Mouse (Mus musculus) embryonic facial prominence, embryonic 15.5 days (tissue): ENCODE measurements at regions not wholly inside any gene's neighbourhood (a gene's known extent, or its start where the extent isn't known, plus 50 kb on each side); places are given as distances from the start of the nearest gene placed in this dataset.
A peak's percentile ranks its signal among the peaks of the same experiment; 100 is the strongest.

ENCODE experiments used
- ATAC-seq: fragments of 200-750 bp; cut with Nextera tagmentation; 2 replicates; pipeline ENCODE4 v1.8.0; 2017; ENCODE audit warnings: low read depth, moderate TSS enrichment; ENCODE audit not compliant: insufficient number of reproducible peaks, low FRiP score, low TSS enrichment
- H3K27ac ChIP-seq: fragments of 300-500 bp; sonication (generic); replicated peaks from 2 replicates; pipeline ENCODE4 v1.5.1; 2015; ENCODE audit warnings: mild to moderate bottlenecking, inconsistent platforms
- H3K27me3 ChIP-seq: fragments of 300-500 bp; sonication (generic); 2 replicates; pipeline ENCODE4 v1.6.1; 2015; ENCODE audit warnings: inconsistent platforms
- H3K36me3 ChIP-seq: fragments of 300-500 bp; sonication (generic); 2 replicates; pipeline ENCODE4 v1.6.1; 2015; ENCODE audit warnings: mild to moderate bottlenecking, inconsistent platforms
- H3K4me1 ChIP-seq: fragments of 300-500 bp; sonication (generic); 2 replicates; pipeline ENCODE4 v1.6.1; 2015; ENCODE audit warnings: inconsistent platforms
- H3K4me2 ChIP-seq: fragments of 300-500 bp; sonication (generic); replicated peaks from 2 replicates; pipeline ENCODE4 v1.6.1; 2015; ENCODE audit warnings: mild to moderate bottlenecking, inconsistent platforms
- H3K4me3 ChIP-seq: fragments of 300-500 bp; sonication (generic); replicated peaks from 2 replicates; pipeline ENCODE4 v1.5.1; 2015; ENCODE audit warnings: mild to moderate bottlenecking, inconsistent platforms
- H3K9ac ChIP-seq: fragments of 300-500 bp; sonication (generic); 2 replicates; pipeline ENCODE4 v1.6.1; 2015; ENCODE audit warnings: inconsistent platforms
- H3K9me3 ChIP-seq: fragments of 300-500 bp; sonication (generic); replicated peaks from 2 replicates; pipeline ENCODE4 v1.6.1; 2016; ENCODE audit warnings: inconsistent platforms
- WGBS: fragments of 180-500 bp; shearing (Covaris S2); methylation state at CpG from one replicate; pipeline ENCODE4 v1.1.7; 2015; 5-methylcytosine and 5-hydroxymethylcytosine counted together

- no peak for ATAC-seq
- Histone ChIP-seq H3K36me3 (no peaks in the 10 kb centered on the region), H3K9ac (no peak overlapping the region), H3K4me1 (no peaks in the 10 kb centered on the region), H3K9me3 (no peaks in the 10 kb centered on the region), H3K4me3 (no peak overlapping the region), H3K27me3 (no peaks in the 10 kb centered on the region), H3K27ac (no peak overlapping the region), H3K4me2 (no peak overlapping the region)
- 69% methylated on average over 6 of the region's 6 CpGs for WGBS
Observed at GRCm38 (mm10) chr11:111766371-111767011, 700.5 kb downstream of the Kcnj2 start.

- H3K4me1 ChIP-seq = no peaks in the 10 kb centered on the region
- H3K27ac ChIP-seq = no peak overlapping the region
- no peaks in the 10 kb centered on the region for H3K27me3 ChIP-seq
- no peak overlapping the region for H3K4me3 ChIP-seq
- no peaks in the 10 kb centered on the region for H3K36me3 ChIP-seq
- H3K9ac ChIP-seq = no peak overlapping the region
- 80% methylated on average over 1 of the region's 1 CpGs for WGBS
- H3K4me2 ChIP-seq = no peak overlapping the region
- ATAC-seq = no peak
- no peaks in the 10 kb centered on the region for H3K9me3 ChIP-seq
Observed at GRCm38 (mm10) chr11:111767012-111767392, 701.0 kb downstream of the Kcnj2 start.

GRCm38 (mm10) chr11:111774108-111774679, 708.2 kb downstream of the Kcnj2 start:
- Histone ChIP-seq H3K9ac (no peak overlapping the region), H3K36me3 (no peaks in the 10 kb centered on the region), H3K4me2 (no peak overlapping the region), H3K27ac (no peak overlapping the region), H3K27me3 (peaks cover 7% of the 10 kb centered on the region; the same call in 1 of the 2 replicates), H3K4me3 (no peak overlapping the region), H3K9me3 (no peaks in the 10 kb centered on the region), H3K4me1 (no peaks in the 10 kb centered on the region)
- 77% methylated on average over 2 of the region's 2 CpGs for WGBS
- ATAC-seq = no peak

GRCm38 (mm10) chr11:111781321-111781720, 715.4 kb downstream of the Kcnj2 start:
- 25% methylated on average over 7 of the region's 7 CpGs for WGBS
- peak overlapping the region; percentile 42 for H3K4me2 ChIP-seq
- no peak overlapping the region for H3K4me3 ChIP-seq
- H3K9me3 ChIP-seq = no peaks in the 10 kb centered on the region
- H3K4me1 ChIP-seq = no peaks in the 10 kb centered on the region
- H3K36me3 ChIP-seq = no peaks in the 10 kb centered on the region
- H3K9ac ChIP-seq = no peak overlapping the region
- H3K27me3 ChIP-seq = peaks cover 7% of the 10 kb centered on the region; the same call in 1 of the 2 replicates
- H3K27ac ChIP-seq = no peak overlapping the region
- no peak for ATAC-seq

- Histone ChIP-seq H3K4me2 (no peak overlapping the region), H3K4me3 (no peak overlapping the region), H3K9me3 (no peaks in the 10 kb centered on the region), H3K36me3 (no peaks in the 10 kb centered on the region), H3K27me3 (no peaks in the 10 kb centered on the region), H3K27ac (no peak overlapping the region), H3K4me1 (no peaks in the 10 kb centered on the region), H3K9ac (no peak overlapping the region)
- ATAC-seq = no peak
- 73% methylated on average over 6 of the region's 6 CpGs for WGBS
Observed at GRCm38 (mm10) chr11:111791267-111791926, 725.4 kb downstream of the Kcnj2 start.

- no peak for ATAC-seq
- H3K27me3 ChIP-seq = no peaks in the 10 kb centered on the region
- no peaks in the 10 kb centered on the region for H3K9me3 ChIP-seq
- H3K9ac ChIP-seq = no peak overlapping the region
- no peaks in the 10 kb centered on the region for H3K36me3 ChIP-seq
- WGBS = 69% methylated on average over 3 of the region's 3 CpGs
- no peak overlapping the region for H3K27ac ChIP-seq
- H3K4me2 ChIP-seq = no peak overlapping the region
- no peaks in the 10 kb centered on the region for H3K4me1 ChIP-seq
- H3K4me3 ChIP-seq = no peak overlapping the region
Observed at GRCm38 (mm10) chr11:111801033-111801432, 735.1 kb downstream of the Kcnj2 start.

- Histone ChIP-seq H3K27ac (no peak overlapping the region), H3K4me1 (peaks cover 4% of the 10 kb centered on the region; the same call in 1 of the 2 replicates), H3K9me3 (no peaks in the 10 kb centered on the region), H3K4me2 (no peak overlapping the region), H3K27me3 (no peaks in the 10 kb centered on the region), H3K4me3 (no peak overlapping the region), H3K36me3 (no peaks in the 10 kb centered on the region), H3K9ac (no peak overlapping the region)
- ATAC-seq = no peak
- 89% methylated on average over 18 of the region's 18 CpGs for WGBS
Observed at GRCm38 (mm10) chr11:111816176-111816775, 750.3 kb downstream of the Kcnj2 start.

- Histone ChIP-seq H3K9me3 (no peaks in the 10 kb centered on the region), H3K4me1 (peaks cover 4% of the 10 kb centered on the region; the same call in 1 of the 2 replicates), H3K36me3 (no peaks in the 10 kb centered on the region), H3K4me2 (0 out of 2 replicates have a peak overlapping the region, but pooled peaks have one; percentile 0), H3K27ac (no peak overlapping the region), H3K4me3 (no peak overlapping the region), H3K9ac (no peak overlapping the region), H3K27me3 (no peaks in the 10 kb centered on the region)
- ATAC-seq = no peak
- WGBS = 10% methylated on average over 10 of the region's 10 CpGs
Observed at GRCm38 (mm10) chr11:111818124-111818523, 752.2 kb downstream of the Kcnj2 start.

GRCm38 (mm10) chr11:111820356-111820755, 754.4 kb downstream of the Kcnj2 start:
- no peaks in the 10 kb centered on the region for H3K27me3 ChIP-seq
- no peak for ATAC-seq

GRCm38 (mm10) chr11:111828455-111828854, 762.5 kb downstream of the Kcnj2 start:
- Histone ChIP-seq H3K27ac (no peak overlapping the region), H3K36me3 (no peaks in the 10 kb centered on the region), H3K4me1 (no peaks in the 10 kb centered on the region), H3K9me3 (no peaks in the 10 kb centered on the region), H3K9ac (no peak overlapping the region), H3K4me3 (no peak overlapping the region), H3K4me2 (no peak overlapping the region), H3K27me3 (no peaks in the 10 kb centered on the region)
- WGBS = 52% methylated on average over 8 of the region's 8 CpGs
- no peak for ATAC-seq

More at GRCm38 (mm10) chr11:111820356-111820755, 754.4 kb downstream of the Kcnj2 start:
- no peak overlapping the region for H3K4me2 ChIP-seq
- H3K36me3 ChIP-seq = no peaks in the 10 kb centered on the region
- peaks cover 4% of the 10 kb centered on the region; the same call in 1 of the 2 replicates for H3K4me1 ChIP-seq
- 49% methylated on average over 7 of the region's 7 CpGs for whole genome bisulfite sequencing
- H3K27ac ChIP-seq = no peak overlapping the region
- no peak overlapping the region for H3K4me3 ChIP-seq
- no peaks in the 10 kb centered on the region for H3K9me3 ChIP-seq
- no peak overlapping the region for H3K9ac ChIP-seq

GRCm38 (mm10) chr11:111838996-111839395, 773.0 kb downstream of the Kcnj2 start:
- 66% methylated on average over 5 of the region's 5 CpGs for WGBS
- Histone ChIP-seq H3K36me3 (no peaks in the 10 kb centered on the region), H3K9ac (no peak overlapping the region), H3K27ac (no peak overlapping the region), H3K4me2 (no peak overlapping the region), H3K4me3 (no peak overlapping the region), H3K4me1 (no peaks in the 10 kb centered on the region), H3K9me3 (no peaks in the 10 kb centered on the region), H3K27me3 (peaks cover 4% of the 10 kb centered on the region)
- no peak for ATAC-seq
